Mouse (Mus musculus): ENCODE data around the gene N4bp2l2. TPM values are rescaled to one million over a fixed set of nuclear protein-coding genes. Genes with fewer than 3 reads are reported as not detected.

N4bp2l2 gene
- polyA plus RNA-seq, 1 experiment from 2014 or later = 45.1 TPM

GRCm38 (mm10) chr5:150601441-150602230 is 64.3 kb downstream of the N4bp2l2 start:
- Histone ChIP-seq H3K9me3 (replicated peaks; ENCODE audit: low read length) (no peaks in the 10 kb centered on the region), H3K9ac (ENCODE audit: low read depth, low read length) (no peak overlapping the region), H3K36me3 (ENCODE audit: insufficient read depth, low read length) (no peaks in the 10 kb centered on the region), H3K27ac (no peak overlapping the region), H3K4me3 (replicated peaks; ENCODE audit: low read depth, low read length) (no peak overlapping the region), H3K4me2 (ENCODE audit: low read length) (no peak overlapping the region), H3K4me1 (replicated peaks; ENCODE audit: insufficient read depth, low read length) (0 out of 2 replicates have a peak, but pooled peaks cover 2% of the 10 kb centered on the region), H3K27me3 (ENCODE audit: insufficient read depth, low read length) (no peaks in the 10 kb centered on the region)
- ATAC-seq (replicated peaks; ENCODE audit: low FRiP score, low read depth) = no peak
- TF ChIP-seq CTCF (IDR thresholded peaks at IDR 0.05; ENCODE audit: low read depth) = no peak
- no peak for DNase-seq (ENCODE audit: low spot score)
- WGBS = 82% methylated on average over 14 of the region's 14 CpGs

DNA sequence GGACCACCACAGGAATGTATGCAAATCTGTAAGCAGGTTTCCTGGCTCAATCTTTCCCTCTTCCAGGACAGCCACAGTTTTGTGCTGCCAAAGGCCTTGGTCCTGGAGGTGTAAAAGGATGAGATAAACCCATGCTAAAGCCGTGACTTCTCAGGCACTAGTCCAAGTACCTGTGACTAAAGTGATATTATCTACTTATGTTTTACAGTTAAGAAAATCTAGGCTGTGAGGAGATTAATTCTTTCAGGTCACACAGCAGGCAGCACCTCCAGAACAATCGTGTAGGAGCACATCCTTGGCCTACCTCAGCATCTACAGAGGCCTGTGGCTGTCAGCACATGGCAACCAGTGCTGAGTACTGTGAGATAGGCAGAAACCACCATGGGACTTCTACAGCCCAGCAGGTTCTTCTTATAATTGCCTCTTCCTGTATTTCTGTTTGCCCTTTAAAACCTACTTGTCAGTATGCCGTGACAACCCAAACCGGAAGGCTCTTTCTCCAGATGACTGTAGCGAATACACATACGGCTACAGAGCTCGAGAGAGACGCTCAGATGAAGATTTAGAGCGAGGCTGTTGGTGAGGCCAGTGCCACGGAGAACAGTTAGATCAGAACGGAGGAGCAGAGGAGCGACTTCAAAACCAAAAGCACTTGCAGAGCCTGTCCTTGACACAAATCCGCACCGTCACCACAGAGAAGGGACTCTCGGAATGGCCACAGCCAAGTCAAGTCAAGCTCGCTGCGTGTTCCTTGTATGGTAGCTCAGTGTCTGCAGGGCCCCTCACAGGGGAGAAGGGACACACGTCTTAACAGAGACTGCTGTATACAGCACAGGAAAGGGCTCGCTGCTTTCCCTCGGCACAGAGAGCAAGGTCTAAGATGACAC is 65.2 kb downstream of the N4bp2l2 start:
- no peak overlapping the region for H3K4me2 ChIP-seq (ENCODE audit: low read length)
- H3K36me3 ChIP-seq (ENCODE audit: insufficient read depth, low read length) = no peaks in the 10 kb centered on the region
- H3K4me3 ChIP-seq (replicated peaks; ENCODE audit: low read depth, low read length) = no peak overlapping the region
- ATAC-seq (replicated peaks; ENCODE audit: low FRiP score, low read depth) (no peak), DNase-seq (ENCODE audit: low spot score) (no peak)
- no peak overlapping the region for H3K27ac ChIP-seq
- 75% methylated on average over 20 of the region's 20 CpGs for WGBS
- H3K27me3 ChIP-seq (ENCODE audit: insufficient read depth, low read length) = no peaks in the 10 kb centered on the region
- H3K9ac ChIP-seq (ENCODE audit: low read depth, low read length) = no peak overlapping the region
- no peaks in the 10 kb centered on the region for H3K9me3 ChIP-seq (replicated peaks; ENCODE audit: low read length)
- H3K4me1 ChIP-seq (replicated peaks; ENCODE audit: insufficient read depth, low read length) = 0 out of 2 replicates have a peak, but pooled peaks cover 2% of the 10 kb centered on the region
- no peak for TF ChIP-seq CTCF (IDR thresholded peaks at IDR 0.05; ENCODE audit: low read depth)

- H3K4me2 ChIP-seq (ENCODE audit: low read length) = peak overlapping the region; percentile 37
- no peaks in the 10 kb centered on the region for H3K36me3 ChIP-seq (ENCODE audit: insufficient read depth, low read length)
- no peaks in the 10 kb centered on the region for H3K9me3 ChIP-seq (replicated peaks; ENCODE audit: low read length)
- no peak overlapping the region for H3K27ac ChIP-seq
- no peak for TF ChIP-seq CTCF (IDR thresholded peaks at IDR 0.05; ENCODE audit: low read depth)
- peaks cover 6% of the 10 kb centered on the region; the same call in 1 of the 2 replicates for H3K4me1 ChIP-seq (replicated peaks; ENCODE audit: insufficient read depth, low read length)
- ATAC-seq (replicated peaks; ENCODE audit: low FRiP score, low read depth) (0 out of 2 replicates have a peak, but pooled peaks have one; percentile 50), DNase-seq (ENCODE audit: low spot score) (no peak)
- 0 out of 2 replicates have a peak overlapping the region, but pooled peaks have one; percentile 5 for H3K4me3 ChIP-seq (replicated peaks; ENCODE audit: low read depth, low read length)
- no peaks in the 10 kb centered on the region for H3K27me3 ChIP-seq (ENCODE audit: insufficient read depth, low read length)
- H3K9ac ChIP-seq (ENCODE audit: low read depth, low read length) = no peak overlapping the region
- 58% methylated on average over 13 of the region's 13 CpGs for WGBS
Observed at GRCm38 (mm10) chr5:150599301-150600294, 66.4 kb downstream of the N4bp2l2 start.

GRCm38 (mm10) chr5:150598202-150599119 is 67.5 kb downstream of the N4bp2l2 start:
- Histone ChIP-seq H3K9ac (ENCODE audit: low read depth, low read length) (no peak overlapping the region), H3K4me1 (replicated peaks; ENCODE audit: insufficient read depth, low read length) (peaks cover 7% of the 10 kb centered on the region; the same call in 1 of the 2 replicates), H3K4me2 (ENCODE audit: low read length) (no peak overlapping the region), H3K27me3 (ENCODE audit: insufficient read depth, low read length) (no peaks in the 10 kb centered on the region), H3K36me3 (ENCODE audit: insufficient read depth, low read length) (no peaks in the 10 kb centered on the region), H3K4me3 (replicated peaks; ENCODE audit: low read depth, low read length) (no peak overlapping the region), H3K9me3 (replicated peaks; ENCODE audit: low read length) (no peaks in the 10 kb centered on the region), H3K27ac (no peak overlapping the region)
- TF ChIP-seq CTCF (IDR thresholded peaks at IDR 0.05; ENCODE audit: low read depth) = no peak
- ATAC-seq (replicated peaks; ENCODE audit: low FRiP score, low read depth) (no peak; the same call in 1 of the 2 replicates), DNase-seq (ENCODE audit: low spot score) (no peak)
- WGBS = 62% methylated on average over 21 of the region's 21 CpGs

- no peak for ATAC-seq (replicated peaks; ENCODE audit: low FRiP score, low read depth)
- peaks cover 11% of the 10 kb centered on the region; the same call in 1 of the 2 replicates for H3K4me1 ChIP-seq (replicated peaks; ENCODE audit: insufficient read depth, low read length)
- H3K4me2 ChIP-seq (ENCODE audit: low read length) = no peak within 1 kb of the TSS
- H3K9me3 ChIP-seq (replicated peaks; ENCODE audit: low read length) = no peaks in the 10 kb centered on the region
- DNase-seq (ENCODE audit: low spot score) = no peak
- H3K4me3 ChIP-seq (replicated peaks; ENCODE audit: low read depth, low read length) = no peak within 1 kb of the TSS
- no peak within 1 kb of the TSS for H3K9ac ChIP-seq (ENCODE audit: low read depth, low read length)
- 92% methylated on average over 7 of the region's 7 CpGs for WGBS
- no peaks in the 10 kb centered on the region for H3K36me3 ChIP-seq (ENCODE audit: insufficient read depth, low read length)
- TF ChIP-seq CTCF (IDR thresholded peaks at IDR 0.05; ENCODE audit: low read depth) = no peak
- H3K27me3 ChIP-seq (ENCODE audit: insufficient read depth, low read length) = no peaks in the 10 kb centered on the region
- no peak within 1 kb of the TSS for H3K27ac ChIP-seq
Observed at GRCm38 (mm10) chr5:150597088-150597487, 68.9 kb downstream of the N4bp2l2 start, which contains the start of gene N4bp2l1. TSS of gene N4bp2l1 (minus strand) at chr5:150597188.

All from kidney, postnatal 0 days (tissue).